Mouse (Mus musculus) spleen, postnatal 36 days (tissue): ENCODE results near the gene Acer3.
"Not testable (repeated sequence)": the region's sequence is repeated elsewhere in the genome, so short reads cannot be mapped to it uniquely, and the experiment has no call there.

Source experiments
- DNase-seq, 2 experiments: peaks; one replicate each; pipeline ENCODE4 v3.0.0; 2022; ENCODE audit warnings: low spot score in 2 of 2, mixed read lengths in 1 of 2

Acer3 gene

GRCm38 (mm10) chr7:98276263-98276662, 44.7 kb downstream of the Acer3 start:
- DNase-seq, result no peak

- DNase-seq, result not testable (repeated sequence)
Measured at GRCm38 (mm10) chr7:98268166-98268565, 52.8 kb downstream of the Acer3 start.

GRCm38 (mm10) chr7:98252520-98252919, 68.5 kb downstream of the Acer3 start:
- no peak for DNase-seq

GRCm38 (mm10) chr7:98236686-98237359, 84.2 kb downstream of the Acer3 start:
- no peak for DNase-seq

GRCm38 (mm10) chr7:98223796-98224195, 97.2 kb downstream of the Acer3 start:
- DNase-seq, result no peak

- DNase-seq, result no peak
Measured at GRCm38 (mm10) chr7:98216713-98217112, 104.3 kb downstream of the Acer3 start.

- DNase-seq, result no peak
Measured at GRCm38 (mm10) chr7:98202946-98203345, 118.1 kb downstream of the Acer3 start.

- no peak for DNase-seq
Measured at GRCm38 (mm10) chr7:98201493-98202028, 119.4 kb downstream of the Acer3 start.

GRCm38 (mm10) chr7:98200396-98200795, 120.6 kb downstream of the Acer3 start:
- no peak for DNase-seq

GRCm38 (mm10) chr7:98199381-98199780, 121.6 kb downstream of the Acer3 start, which contains the start of gene B3gnt6:
Gene B3gnt6 (minus strand): TSS chr7:98199481.
- no peak for DNase-seq

GRCm38 (mm10) chr7:98195151-98195801, 125.7 kb downstream of the Acer3 start:
- no peak for DNase-seq

- no peak for DNase-seq
Measured at GRCm38 (mm10) chr7:98194026-98194792, 126.8 kb downstream of the Acer3 start.

GRCm38 (mm10) chr7:98193515-98194025, 127.4 kb downstream of the Acer3 start:
- no peak for DNase-seq

GRCm38 (mm10) chr7:98191571-98192250, 129.3 kb downstream of the Acer3 start:
- no peak for DNase-seq

- DNase-seq, result no peak
Measured at GRCm38 (mm10) chr7:98190578-98190977, 130.4 kb downstream of the Acer3 start.

- no peak for DNase-seq
Measured at GRCm38 (mm10) chr7:98189745-98190144, 131.3 kb downstream of the Acer3 start.

- no peak for DNase-seq
Measured at GRCm38 (mm10) chr7:98188680-98189079, 132.3 kb downstream of the Acer3 start.

GRCm38 (mm10) chr7:98188238-98188637, 132.8 kb downstream of the Acer3 start:
- no peak for DNase-seq

- DNase-seq, result not testable (repeated sequence)
Measured at GRCm38 (mm10) chr7:98187332-98187731, 133.7 kb downstream of the Acer3 start.

- DNase-seq, result no peak
Measured at GRCm38 (mm10) chr7:98186637-98187036, 134.4 kb downstream of the Acer3 start.

- DNase-seq, result no peak
Measured at GRCm38 (mm10) chr7:98185326-98185725, 135.7 kb downstream of the Acer3 start.
